Mouse (Mus musculus) hindbrain, embryonic 10.5 days (tissue): ENCODE results near the gene Cps1. TPM values are rescaled to one million over a fixed set of nuclear protein-coding genes. Genes with fewer than 3 reads are reported as not detected.

ENCODE experiments used
- DNase-seq: peaks from one replicate; pipeline ENCODE4 v3.0.0-alpha.2; 2017; ENCODE audit warnings: low spot score
- H3K27ac ChIP-seq: fragments of 300-500 bp; sonication (generic); 2 replicates; pipeline ENCODE4 v1.5.1; 2016; ENCODE audit warnings: mild to moderate bottlenecking, moderate library complexity
- H3K27me3 ChIP-seq: fragments of 300-500 bp; sonication (generic); 2 replicates; pipeline ENCODE4 v1.6.1; 2016; ENCODE audit warnings: mild to moderate bottlenecking; ENCODE audit not compliant: poor library complexity, insufficient read depth, severe bottlenecking
- H3K36me3 ChIP-seq: fragments of 300-500 bp; sonication (generic); 2 replicates; pipeline ENCODE4 v1.6.1; 2016; ENCODE audit warnings: mild to moderate bottlenecking, moderate library complexity
- H3K4me1 ChIP-seq: fragments of 300-500 bp; sonication (generic); replicated peaks from 2 replicates; pipeline ENCODE4 v1.6.1; 2016; ENCODE audit warnings: mild to moderate bottlenecking
- H3K4me3 ChIP-seq: fragments of 300-500 bp; sonication (generic); 2 replicates; pipeline ENCODE4 v1.5.1; 2016; ENCODE audit warnings: mild to moderate bottlenecking, moderate library complexity
- H3K9me3 ChIP-seq: fragments of 300-500 bp; sonication (generic); 2 replicates; pipeline ENCODE4 v1.6.1; 2016; ENCODE audit warnings: mild to moderate bottlenecking, moderate library complexity
- WGBS: fragments of 180-500 bp; shearing (Covaris S2); methylation state at CpG from one replicate; pipeline ENCODE4 v1.1.7; 2016; 5-methylcytosine and 5-hydroxymethylcytosine counted together
- polyA plus RNA-seq: library from polyadenylated mRNA; unstranded; fragments of >200 nt; fragmentation: Nextera tagmentation; extraction: Ambion mirVana; gene quantifications from 2 replicates; pipeline ENCODE4 v1.2.1, GENCODE M21; 2016

Cps1 gene
- 0.15 TPM in 1 of 2 replicates, not detected in the other for polyA plus RNA-seq

DNA sequence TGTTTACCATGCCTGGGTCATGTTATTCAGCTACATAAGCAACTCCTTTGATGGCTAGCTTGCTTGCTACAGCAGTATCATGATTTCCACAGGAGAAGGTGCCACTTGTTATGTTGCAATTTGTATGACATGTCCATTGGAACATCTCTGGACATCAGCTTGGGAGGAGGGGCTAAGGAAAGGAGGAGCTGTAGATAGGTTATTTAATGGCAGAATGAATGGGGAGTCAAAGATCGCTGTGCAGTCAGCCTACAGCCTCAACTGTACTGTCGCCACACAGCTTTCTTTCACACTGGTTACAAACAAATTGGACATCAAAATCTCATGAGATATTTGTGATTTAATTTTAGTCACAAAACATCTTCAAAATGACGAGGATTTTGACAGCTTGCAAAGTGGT, at the start of gene Cps1:
TSS of gene Cps1 (plus strand) at position 230 of the 400 bp plus-strand sequence.
- 88% methylated on average over 3 of the region's 3 CpGs for WGBS
- no peak for DNase-seq
- no peaks in the 10 kb centered on the region for H3K4me1 ChIP-seq
- H3K36me3 ChIP-seq = no peaks in the 10 kb centered on the region
- H3K9me3 ChIP-seq = no peaks in the 10 kb centered on the region
- no peaks in the 10 kb centered on the region for H3K27me3 ChIP-seq
- H3K4me3 ChIP-seq = no peak within 1 kb of the TSS
- no peak within 1 kb of the TSS for H3K27ac ChIP-seq

DNA sequence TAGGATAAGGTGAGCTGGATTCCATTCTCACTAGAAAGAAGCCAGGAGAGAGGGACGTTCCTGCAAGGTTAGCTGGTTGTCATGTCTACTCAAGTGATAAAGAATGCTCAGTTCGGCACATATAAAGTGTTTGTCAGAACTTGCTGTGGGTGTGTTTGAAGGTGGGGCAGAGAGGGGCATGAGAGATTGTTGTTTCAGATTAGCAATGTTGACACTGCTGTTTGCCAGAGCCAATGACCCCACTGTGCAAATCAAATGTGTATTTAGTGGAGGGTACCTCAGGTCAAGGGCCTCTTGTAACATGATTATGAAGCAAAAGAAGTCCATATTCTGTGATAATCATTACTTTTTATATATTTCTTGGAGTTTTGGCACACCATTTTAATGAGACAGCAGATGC, 45.1 kb upstream of the Cps1 start:
- H3K27ac ChIP-seq = no peak overlapping the region
- no peak for DNase-seq
- H3K4me1 ChIP-seq = no peaks in the 10 kb centered on the region
- 79% methylated on average over 2 of the region's 2 CpGs for WGBS
- no peaks in the 10 kb centered on the region for H3K9me3 ChIP-seq
- no peaks in the 10 kb centered on the region for H3K36me3 ChIP-seq
- H3K4me3 ChIP-seq = no peak overlapping the region
- H3K27me3 ChIP-seq = no peaks in the 10 kb centered on the region

DNA sequence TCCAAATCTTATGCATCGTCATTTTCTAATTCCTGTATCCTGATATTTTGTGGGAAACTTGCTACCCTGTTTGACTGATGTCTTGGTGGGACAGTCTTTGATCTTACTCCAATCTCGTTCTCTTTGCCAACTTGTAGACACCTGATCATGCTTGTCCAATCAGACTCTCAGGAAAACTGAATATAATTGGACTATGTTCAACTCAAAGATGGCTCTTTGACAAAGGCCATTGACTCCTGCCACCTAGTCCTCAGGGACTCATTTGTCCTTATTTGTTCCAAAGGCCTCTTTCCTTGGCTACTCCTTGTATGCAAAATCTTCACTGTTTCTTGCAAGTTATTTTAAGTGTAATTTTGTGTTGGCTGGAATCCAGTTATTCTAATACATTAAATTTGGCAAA, 44.2 kb upstream of the Cps1 start:
- DNase-seq = no peak
- H3K27me3 ChIP-seq = no peaks in the 10 kb centered on the region
- WGBS = 79% methylated on average over 2 of the region's 2 CpGs

DNA sequence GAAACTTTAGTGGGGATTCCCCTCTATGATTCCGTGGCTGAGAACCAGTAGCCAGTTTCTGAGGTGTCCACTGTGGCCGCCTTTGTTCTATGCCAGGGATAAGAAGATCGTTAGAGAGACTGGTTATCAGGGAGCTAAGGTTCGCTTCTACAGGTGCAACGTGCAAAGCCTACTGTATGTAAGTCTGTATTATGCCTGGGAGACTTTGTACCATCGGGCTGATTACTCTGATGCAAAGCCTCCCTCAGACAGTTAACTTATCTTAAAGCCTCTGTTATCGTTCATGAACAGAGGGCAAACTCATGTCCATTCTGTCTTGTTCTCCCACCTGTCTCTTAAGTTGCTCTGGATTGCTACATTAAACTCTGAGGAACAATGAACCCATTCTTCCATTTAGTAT, 43.7 kb upstream of the Cps1 start:
- H3K27ac ChIP-seq = no peak overlapping the region

More for the DNA sequence above, 44.2 kb upstream of the Cps1 start:
- Histone ChIP-seq H3K4me1 (no peaks in the 10 kb centered on the region), H3K9me3 (no peaks in the 10 kb centered on the region), H3K4me3 (no peak overlapping the region), H3K27ac (no peak overlapping the region), H3K36me3 (no peaks in the 10 kb centered on the region)

DNA sequence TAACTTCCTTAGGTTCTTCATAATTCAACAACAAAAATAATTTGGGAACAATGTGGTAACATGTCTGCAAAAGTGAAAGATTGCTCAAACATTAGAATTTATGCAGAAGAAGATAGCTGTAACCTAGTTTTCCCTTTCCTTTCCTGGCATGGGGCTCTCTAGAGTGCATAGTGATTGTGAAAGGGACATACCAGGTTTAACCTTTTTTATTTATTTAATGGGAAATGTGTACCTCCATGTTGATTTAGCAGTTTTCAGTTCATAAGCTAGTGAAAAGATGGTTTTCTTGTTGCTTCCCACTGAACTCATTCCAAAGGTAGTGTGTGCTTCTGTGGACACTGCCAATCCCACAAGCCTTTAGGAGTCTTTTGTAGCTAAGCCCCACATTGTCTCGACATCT, 30.4 kb upstream of the Cps1 start:
- Histone ChIP-seq H3K27me3 (no peaks in the 10 kb centered on the region), H3K27ac (no peak overlapping the region), H3K9me3 (no peaks in the 10 kb centered on the region), H3K36me3 (no peaks in the 10 kb centered on the region), H3K4me3 (no peak overlapping the region), H3K4me1 (no peaks in the 10 kb centered on the region)
- DNase-seq = no peak
- 83% methylated on average over 1 of the region's 1 CpGs for WGBS

More for the DNA sequence above, 43.7 kb upstream of the Cps1 start:
- no peak for DNase-seq
- 89% methylated on average over 7 of the region's 7 CpGs for WGBS
- Histone ChIP-seq H3K36me3 (no peaks in the 10 kb centered on the region), H3K9me3 (no peaks in the 10 kb centered on the region), H3K4me3 (no peak overlapping the region), H3K4me1 (no peaks in the 10 kb centered on the region), H3K27me3 (no peaks in the 10 kb centered on the region)

DNA sequence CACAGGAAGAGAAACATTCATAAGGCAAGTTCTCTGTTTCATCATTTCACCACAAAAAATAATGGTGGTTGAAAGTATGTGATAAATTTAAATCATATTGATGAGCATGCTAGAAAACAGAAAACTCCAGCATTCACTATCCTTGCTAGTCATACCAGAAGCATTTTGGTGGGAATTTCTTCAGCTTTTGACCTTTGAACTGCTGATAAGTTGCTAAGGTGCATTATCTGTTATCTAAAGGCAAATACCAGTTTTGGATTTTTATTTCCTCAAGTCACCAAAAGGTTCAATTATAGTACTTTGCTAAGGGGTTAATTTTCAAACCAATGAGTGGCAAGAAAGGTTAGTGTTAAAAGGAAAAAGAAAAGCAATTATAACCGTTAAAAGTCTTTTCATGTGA, 23.6 kb upstream of the Cps1 start:
- WGBS = 86% methylated on average over 1 of the region's 1 CpGs
- Histone ChIP-seq H3K27me3 (no peaks in the 10 kb centered on the region), H3K27ac (no peak overlapping the region)

DNA sequence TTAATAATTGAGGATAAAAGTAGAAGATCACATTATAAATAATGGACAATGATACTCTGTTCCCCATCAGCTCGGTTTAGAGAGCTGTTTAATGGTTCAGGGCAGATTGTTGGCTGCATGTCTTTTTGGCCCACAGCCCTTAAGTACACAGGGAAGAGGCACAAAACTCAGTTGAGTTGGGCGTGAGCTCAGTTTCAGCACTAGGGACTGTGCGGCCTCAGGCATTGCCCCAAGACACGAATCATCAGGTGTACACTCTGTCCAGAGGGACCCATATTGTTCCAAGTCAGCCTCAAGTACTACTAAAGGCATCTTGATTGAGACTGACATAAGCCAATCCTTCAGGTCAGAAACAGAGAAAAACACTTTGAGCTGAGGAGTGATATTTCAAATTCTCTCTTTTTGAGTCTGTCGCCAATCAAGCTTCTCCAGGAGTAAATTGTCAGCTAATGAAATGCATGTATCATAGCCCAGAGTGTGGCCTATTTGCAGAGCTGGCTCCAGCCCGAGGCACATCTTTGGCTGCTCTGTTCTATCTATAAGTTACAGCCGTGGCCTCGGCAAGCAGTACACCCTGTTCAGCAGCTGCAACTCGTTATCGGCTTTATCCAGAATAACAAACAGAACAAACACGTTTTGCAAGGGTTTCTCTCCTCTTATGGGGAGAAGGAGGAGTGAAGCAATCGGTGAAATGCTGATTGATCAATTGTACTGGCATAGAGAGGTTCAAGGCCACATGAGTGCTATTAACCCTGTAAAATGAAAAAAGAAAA, 19.2 kb upstream of the Cps1 start:
- H3K4me3 ChIP-seq = no peak overlapping the region
- no peaks in the 10 kb centered on the region for H3K9me3 ChIP-seq
- H3K36me3 ChIP-seq = no peaks in the 10 kb centered on the region
- H3K4me1 ChIP-seq = no peaks in the 10 kb centered on the region
- no peaks in the 10 kb centered on the region for H3K27me3 ChIP-seq
- DNase-seq = no peak
- no peak overlapping the region for H3K27ac ChIP-seq
- 74% methylated on average over 12 of the region's 12 CpGs for WGBS

More for the DNA sequence above, 23.6 kb upstream of the Cps1 start:
- H3K4me3 ChIP-seq = no peak overlapping the region
- H3K4me1 ChIP-seq = no peaks in the 10 kb centered on the region
- H3K9me3 ChIP-seq = no peaks in the 10 kb centered on the region
- no peaks in the 10 kb centered on the region for H3K36me3 ChIP-seq
- no peak for DNase-seq

DNA sequence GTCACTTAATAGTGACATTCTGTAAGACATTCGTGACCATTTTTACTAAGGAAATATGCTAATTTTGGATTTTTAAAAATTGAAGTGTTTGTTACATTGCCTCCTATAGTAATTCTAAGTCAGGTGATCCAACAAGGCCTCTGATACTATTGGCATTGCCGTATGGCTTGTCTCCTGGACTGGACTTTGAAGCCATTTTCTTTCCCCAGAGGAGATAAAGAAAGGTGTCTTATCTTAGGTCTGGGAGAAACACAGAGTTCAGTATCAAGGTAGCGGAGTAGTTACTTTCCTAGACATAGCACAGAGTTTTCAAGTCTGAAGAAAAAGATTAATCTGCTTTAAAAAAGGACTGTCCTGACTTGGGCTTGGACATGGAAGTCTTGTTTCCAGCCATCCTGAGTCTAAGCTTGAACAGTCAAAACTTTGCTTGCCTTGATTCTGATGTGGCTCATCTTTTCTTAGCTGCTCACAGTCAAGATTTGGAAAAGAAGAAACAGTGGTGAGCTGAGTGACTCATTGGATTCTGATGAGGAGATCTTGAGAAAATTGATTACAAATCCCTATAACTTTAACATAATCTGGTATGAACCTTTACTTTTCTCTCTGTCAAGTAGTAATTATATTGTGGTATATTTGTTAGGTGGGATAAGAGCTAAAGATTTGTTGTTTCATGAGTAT, 11.1 kb upstream of the Cps1 start:
- H3K27me3 ChIP-seq = no peaks in the 10 kb centered on the region
- H3K27ac ChIP-seq = no peak overlapping the region
- WGBS = 92% methylated on average over 3 of the region's 3 CpGs
- DNase-seq = no peak
- H3K4me3 ChIP-seq = no peak overlapping the region
- H3K4me1 ChIP-seq = no peaks in the 10 kb centered on the region
- no peaks in the 10 kb centered on the region for H3K36me3 ChIP-seq
- no peaks in the 10 kb centered on the region for H3K9me3 ChIP-seq

DNA sequence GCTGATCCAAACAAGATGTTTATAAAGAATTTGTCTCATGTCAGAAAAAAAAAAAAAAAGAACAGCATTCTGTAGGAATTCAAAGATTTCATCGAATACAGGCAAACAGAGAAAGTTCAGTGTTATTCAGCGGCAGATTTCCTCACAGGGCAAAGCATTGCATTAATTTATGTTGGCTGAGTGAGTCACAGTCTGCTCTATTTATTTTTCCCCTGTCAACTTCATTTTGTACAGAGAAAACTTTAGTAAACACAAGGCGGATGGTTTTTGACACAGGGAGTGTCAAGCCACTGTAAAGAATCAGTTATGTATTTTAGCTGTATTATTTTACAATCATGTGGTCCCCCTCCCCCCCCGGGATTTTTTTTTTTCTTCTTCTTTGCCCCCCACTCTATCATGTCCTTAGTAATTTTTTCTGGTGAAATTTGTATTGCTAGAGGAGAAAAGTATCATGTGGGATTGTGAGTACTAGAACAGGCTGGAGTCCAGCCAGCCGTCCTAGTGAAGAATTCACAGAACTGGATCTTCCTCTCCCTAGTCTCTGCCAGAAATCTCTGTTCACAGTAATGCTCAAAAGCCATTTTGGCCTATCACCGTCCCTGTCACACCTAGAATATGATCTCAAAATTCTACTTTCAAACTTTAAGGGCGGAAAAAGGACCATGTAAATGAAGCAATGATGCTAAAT, 9.3 kb upstream of the Cps1 start:
- Histone ChIP-seq H3K4me1 (no peaks in the 10 kb centered on the region), H3K4me3 (no peak overlapping the region), H3K36me3 (no peaks in the 10 kb centered on the region), H3K27me3 (no peaks in the 10 kb centered on the region), H3K27ac (no peak overlapping the region), H3K9me3 (no peaks in the 10 kb centered on the region)
- no peak for DNase-seq
- WGBS = 84% methylated on average over 7 of the region's 7 CpGs

DNA sequence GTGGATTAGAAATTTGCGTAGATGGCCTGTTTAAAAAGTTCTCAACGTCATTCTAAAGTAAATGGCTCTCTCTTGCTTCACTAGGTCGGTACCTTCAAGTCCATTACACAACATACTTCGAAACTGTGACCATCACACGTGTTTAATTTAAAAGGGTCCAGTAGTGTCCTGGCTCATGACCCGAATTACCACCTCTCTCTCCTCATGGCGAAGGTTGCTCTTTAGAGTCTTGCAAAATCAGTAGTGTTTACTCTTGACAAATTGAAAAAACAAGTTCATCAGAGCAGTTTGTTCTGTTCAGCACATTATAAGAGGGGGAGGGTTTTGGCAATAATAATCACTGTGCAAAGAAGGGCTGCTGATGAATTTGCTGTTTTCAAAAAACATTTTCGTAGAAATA, 6.3 kb upstream of the Cps1 start:
- H3K4me1 ChIP-seq = no peaks in the 10 kb centered on the region
- H3K4me3 ChIP-seq = no peak overlapping the region
- no peaks in the 10 kb centered on the region for H3K9me3 ChIP-seq
- DNase-seq = no peak
- no peak overlapping the region for H3K27ac ChIP-seq
- 88% methylated on average over 8 of the region's 8 CpGs for WGBS
- H3K27me3 ChIP-seq = no peaks in the 10 kb centered on the region
- no peaks in the 10 kb centered on the region for H3K36me3 ChIP-seq

DNA sequence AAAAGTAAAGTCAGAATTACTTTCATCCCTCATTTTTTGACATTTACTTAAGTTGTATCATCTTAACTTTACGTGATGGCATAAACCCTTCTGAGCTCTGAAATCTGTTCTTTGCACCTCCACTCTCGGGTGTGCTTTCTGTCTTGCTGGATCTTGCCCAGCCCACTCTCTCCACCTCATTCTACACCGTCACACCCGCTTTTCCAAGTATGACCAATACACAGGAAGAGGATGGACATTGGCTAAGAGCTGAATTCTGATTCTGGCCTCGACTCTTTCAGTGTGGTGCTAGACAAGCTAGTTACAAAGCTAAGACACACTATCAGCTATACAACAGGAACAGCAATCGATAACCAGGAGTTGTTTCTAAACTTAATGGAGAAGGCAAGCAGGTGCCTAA, 5.0 kb upstream of the Cps1 start:
- no peaks in the 10 kb centered on the region for H3K9me3 ChIP-seq
- no peak for DNase-seq
- no peaks in the 10 kb centered on the region for H3K36me3 ChIP-seq
- 89% methylated on average over 6 of the region's 6 CpGs for WGBS
- no peak overlapping the region for H3K27ac ChIP-seq
- no peak overlapping the region for H3K4me3 ChIP-seq
- no peaks in the 10 kb centered on the region for H3K4me1 ChIP-seq
- no peaks in the 10 kb centered on the region for H3K27me3 ChIP-seq

DNA sequence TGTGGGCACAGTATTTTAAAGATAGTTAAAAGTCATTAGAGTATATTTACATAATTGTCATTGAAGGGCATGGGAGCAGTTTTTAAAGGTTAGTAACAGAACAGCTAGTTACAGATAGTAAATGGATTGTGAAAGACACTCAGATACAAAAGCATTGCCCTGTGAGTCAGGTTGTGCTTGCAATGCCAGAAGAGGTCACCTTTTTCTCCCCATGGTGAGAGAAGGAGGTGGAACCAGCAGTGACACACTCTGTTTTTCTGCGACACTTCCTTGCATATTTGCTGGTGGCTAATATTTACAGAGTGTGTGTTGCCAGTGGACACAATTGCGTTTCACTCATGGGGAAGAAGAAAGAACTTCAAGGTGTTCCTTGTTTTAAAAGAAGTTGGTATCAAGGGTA, 2.6 kb downstream of the Cps1 start:
- Histone ChIP-seq H3K27ac (no peak overlapping the region), H3K4me3 (no peak overlapping the region), H3K27me3 (no peaks in the 10 kb centered on the region), H3K9me3 (no peaks in the 10 kb centered on the region), H3K4me1 (no peaks in the 10 kb centered on the region), H3K36me3 (no peaks in the 10 kb centered on the region)
- WGBS = 89% methylated on average over 2 of the region's 2 CpGs
- DNase-seq = no peak

DNA sequence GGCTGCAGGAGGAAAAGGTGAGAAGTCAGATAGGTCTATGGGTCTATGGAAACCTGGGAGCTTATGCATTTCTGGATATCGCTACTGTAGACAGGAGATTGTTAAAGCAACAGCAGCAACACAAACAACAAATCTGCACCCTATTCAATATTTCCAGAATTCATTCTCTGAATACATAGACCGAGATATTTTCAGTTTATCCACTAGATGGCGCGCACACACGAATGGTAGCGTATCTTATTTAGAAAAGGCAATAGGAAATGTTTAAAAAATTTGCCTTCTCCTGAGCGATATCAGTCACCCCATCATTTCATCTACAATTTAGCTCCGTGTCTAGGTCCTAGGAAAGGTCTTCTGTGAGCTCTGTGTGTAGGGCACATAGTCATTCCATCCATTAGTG, 21.1 kb downstream of the Cps1 start:
- no peaks in the 10 kb centered on the region for H3K27me3 ChIP-seq
- no peaks in the 10 kb centered on the region for H3K9me3 ChIP-seq
- no peak overlapping the region for H3K4me3 ChIP-seq
- WGBS = 11% methylated on average over 8 of the region's 8 CpGs
- H3K36me3 ChIP-seq = no peaks in the 10 kb centered on the region
- no peaks in the 10 kb centered on the region for H3K4me1 ChIP-seq
- DNase-seq = no peak
- H3K27ac ChIP-seq = no peak overlapping the region
